Mouse (Mus musculus) lung, postnatal 4 days (tissue): ENCODE data around the gene Wbp4.
A peak's percentile ranks its signal among the peaks of the same experiment; 100 is the strongest.
"Not testable (repeated sequence)": the region's sequence is repeated elsewhere in the genome, so short reads cannot be mapped to it uniquely, and the experiment has no call there.

Source experiments
- DNase-seq, 2 experiments: peaks; one replicate each; pipeline ENCODE4 v3.0.0; 2021

Gene Wbp4

DNA sequence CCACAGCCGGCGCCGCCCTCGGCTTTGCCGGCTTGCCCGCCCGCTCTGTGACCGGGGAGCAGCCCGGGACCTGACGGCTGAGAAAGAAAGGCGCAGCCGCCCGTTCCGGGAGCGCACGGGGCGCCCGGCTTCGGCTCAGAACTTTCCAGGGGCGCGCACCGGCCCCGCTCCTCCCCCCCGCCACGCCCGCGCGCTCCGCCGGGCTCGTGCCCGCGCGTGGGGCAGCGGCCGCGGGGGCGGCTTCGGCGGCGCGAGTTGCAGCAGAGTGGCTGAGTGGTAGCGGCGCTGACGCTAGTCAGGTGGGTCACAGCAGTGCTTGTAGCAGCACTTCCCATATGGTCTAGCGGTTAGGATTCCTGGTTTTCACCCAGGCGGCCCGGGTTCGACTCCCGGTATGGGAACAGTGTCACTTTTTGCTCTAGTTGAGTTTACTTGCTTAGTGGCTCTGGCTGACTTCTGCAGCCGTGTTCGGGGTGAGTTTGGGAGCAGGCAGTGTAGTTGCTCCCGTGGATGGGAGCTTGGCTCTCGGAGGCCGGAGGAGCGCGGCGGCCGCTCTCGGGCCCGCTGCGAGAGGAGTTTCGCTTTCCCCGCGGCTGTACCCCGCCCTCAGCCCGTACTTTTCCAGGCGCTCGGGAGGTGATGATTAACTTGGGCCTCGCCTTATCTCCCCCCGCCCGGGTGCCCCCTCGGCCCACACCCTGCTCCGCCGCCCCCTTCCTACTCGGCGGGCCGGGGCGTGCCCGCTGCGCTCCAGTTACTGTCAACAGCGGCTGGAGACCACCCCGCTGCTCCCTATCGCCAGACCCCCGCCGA is at the start of gene Wbp4:
Gene Wbp4 (minus strand): TSS at position 182 of the 813 bp plus-strand sequence.
- DNase-seq = peak; percentile 95

DNA sequence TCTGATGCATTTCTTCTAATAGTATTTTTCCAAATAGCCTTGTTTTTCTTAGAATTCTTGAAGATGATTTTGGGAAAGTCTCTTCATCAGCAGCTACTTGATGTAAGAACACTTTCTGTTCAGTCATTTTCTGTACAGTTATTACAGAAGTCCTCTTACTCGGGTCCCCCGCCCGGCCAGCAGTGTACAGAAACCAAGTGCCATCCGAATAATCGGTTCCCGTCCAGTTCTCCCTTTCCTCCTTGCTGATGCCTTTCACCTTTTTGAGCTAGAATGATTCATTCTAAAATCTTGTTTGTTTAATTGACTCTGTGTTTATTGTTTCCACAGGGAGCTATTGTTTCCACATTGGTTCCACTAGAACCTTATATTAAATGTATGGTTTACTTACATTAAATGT is 49.4 kb upstream of the Wbp4 start:
- no peak for DNase-seq

DNA sequence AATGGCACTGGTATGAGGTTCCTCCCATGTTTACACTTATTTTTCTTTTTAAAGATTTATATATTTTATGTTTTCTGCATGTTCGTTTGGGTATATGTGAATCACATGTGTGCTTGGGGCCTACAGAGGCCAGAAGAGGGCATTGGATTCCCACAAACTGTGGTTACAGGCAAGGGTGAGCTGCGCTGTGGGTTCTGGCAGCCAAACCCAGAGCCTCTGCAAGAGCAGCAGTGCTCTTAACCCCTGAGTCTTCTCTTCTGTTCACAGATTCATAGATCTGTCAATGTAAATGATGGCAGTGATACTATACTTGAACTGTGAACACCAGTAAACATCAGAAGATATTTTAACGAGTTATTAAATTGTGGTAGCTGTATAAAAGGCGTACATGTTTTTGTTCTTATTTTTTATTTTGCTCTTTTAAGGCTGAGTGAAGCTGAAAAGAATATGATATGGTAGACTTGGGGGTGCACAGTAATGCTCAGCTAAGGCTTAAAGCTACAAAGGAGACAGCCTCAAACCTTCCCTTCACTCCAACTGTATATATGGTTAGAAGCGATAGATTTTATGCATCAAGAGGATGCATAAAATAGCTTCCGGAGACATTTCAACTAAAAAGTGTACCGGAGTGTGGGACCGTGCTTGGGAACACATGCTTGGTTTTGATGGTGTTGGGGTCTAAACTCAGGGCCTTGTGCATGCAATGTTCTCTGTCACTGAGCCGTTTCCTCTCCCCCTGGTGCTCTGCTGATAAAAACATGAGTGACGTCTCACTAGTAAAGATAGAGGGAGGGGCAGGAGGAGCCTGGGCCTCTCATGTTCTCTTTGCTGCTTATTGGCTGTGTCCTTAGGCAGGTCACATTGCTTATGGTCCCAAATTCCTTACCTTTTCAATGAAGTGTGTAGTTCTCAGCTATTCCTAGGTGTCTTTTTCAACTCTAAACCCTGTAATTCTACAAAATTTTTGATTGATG is 48.5 kb upstream of the Wbp4 start:
- DNase-seq = no peak

DNA sequence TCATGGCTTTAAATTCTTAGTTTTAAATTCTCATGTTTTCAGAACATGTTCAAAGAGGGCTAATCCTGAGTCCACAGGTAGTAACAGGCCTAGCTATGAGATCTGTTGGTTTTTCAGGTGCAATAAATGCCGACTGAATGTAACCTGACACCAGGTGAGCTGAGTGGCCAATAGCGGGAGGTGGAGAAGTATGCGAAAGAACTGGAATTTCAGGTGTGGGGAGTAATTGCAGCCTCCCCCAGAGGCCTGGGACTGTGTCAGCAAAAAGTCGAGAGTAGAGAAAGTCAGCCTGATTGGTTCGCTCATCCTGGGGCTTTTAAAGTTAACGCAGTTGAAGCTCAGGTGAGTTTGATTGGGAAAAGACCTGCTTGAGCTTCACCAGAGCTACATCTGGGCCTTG is 46.4 kb upstream of the Wbp4 start:
- DNase-seq = peak; percentile 65 to 77

DNA sequence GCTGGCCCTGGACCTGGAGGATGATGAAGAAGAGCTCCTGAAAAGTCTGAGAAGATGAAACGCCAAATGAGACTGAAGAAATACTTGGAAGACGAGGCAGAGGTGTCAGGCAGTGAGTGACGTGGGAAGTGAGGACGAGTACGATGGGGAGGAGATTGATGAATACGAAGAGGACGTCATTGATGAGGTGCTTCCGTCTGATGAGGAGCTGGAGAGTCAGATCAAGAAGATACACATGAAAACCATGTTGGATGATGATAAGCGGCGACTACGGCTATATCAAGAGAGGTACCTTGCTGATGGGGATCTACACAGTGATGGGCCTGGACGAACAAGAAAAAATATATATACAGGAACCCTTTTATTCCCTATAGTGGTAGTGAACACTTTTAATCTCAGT is 44.8 kb upstream of the Wbp4 start:
- DNase-seq = not testable (repeated sequence)

DNA sequence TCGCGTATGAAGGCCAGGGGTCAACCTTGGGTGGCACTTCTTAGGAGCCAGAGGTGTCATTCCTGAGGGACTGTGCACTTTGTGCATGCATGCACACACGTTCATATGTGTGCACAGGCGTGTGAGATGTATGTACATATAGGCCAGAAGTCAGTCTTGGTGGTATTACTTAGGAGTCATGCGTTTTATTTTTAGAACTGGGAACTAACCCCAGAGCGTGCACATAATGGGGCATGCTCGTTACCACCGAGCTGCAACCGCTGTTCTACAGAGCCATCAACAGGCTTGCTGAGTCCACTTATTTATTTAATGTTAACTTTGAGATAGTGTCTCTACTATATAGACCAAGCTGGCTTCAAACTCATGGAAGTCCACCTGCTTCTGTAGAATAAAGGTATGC is 41.1 kb upstream of the Wbp4 start:
- DNase-seq = no peak

DNA sequence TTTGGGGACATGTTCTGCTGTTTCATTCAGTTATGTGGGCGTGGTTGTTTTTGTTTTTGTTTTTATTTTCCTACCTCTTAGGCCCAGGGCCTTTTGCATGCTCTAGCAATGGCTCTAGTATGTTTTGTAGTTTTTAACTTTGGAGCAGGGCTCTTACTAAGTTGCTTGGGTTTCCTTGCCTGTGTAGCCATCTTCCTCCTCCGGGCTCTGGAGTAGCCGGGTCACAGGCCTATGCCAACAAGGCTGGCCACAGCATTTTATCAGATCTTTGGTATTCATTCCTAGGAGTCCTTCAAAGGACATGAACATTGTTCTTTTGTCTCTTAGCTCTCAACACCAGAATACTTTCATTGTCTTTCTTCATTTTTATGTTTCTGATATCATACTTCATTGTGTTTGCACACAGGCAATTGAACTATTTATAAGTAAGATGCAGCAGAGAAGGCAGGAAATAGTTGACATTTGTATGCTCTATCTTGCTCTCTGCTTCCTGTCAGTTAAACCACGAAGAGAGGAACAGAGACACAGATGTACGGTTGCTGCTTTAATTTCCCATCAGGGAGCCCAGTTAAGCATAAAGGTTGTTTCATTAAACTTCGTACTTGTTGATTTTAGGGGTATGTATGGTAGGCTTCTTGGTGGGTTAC is 40.3 kb upstream of the Wbp4 start:
- DNase-seq = no peak

DNA sequence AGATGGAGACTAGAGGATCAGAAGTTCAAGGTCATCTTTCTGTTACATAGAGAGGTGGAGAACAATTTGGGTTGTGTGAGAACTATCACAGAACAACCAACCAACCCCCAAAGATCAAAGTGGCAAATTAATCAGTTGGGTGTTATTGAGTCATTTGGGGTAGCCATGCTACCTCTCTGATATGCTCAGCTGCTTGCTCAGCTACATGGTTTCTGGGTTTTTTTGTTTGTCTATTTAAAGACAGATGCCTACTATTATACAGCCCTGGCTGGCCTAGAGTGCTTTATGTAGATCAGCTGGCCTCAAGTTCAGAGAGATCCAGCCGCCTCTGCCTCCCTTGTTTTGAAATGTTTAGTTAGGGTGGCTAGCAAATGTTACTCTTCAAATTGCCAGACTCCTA is 39.7 kb upstream of the Wbp4 start:
- DNase-seq = no peak

DNA sequence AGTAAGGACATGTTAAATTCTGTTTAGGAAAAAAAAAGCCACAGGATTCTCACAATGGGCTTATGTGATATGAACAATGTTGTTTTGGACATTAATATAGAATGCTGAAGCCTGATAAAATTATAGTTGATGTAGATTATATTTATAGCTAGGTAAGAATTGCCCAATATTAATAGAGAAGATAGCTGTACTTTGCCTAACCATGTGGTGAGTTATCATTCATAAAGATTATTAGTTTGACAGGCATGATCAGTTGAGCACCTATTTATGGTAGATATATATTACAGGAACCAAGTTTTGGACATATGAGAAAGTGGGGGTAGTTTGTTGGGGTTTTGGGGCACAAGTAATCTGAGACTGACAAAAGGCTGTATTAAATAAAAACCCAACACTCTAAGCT is 39.3 kb upstream of the Wbp4 start:
- DNase-seq = no peak

DNA sequence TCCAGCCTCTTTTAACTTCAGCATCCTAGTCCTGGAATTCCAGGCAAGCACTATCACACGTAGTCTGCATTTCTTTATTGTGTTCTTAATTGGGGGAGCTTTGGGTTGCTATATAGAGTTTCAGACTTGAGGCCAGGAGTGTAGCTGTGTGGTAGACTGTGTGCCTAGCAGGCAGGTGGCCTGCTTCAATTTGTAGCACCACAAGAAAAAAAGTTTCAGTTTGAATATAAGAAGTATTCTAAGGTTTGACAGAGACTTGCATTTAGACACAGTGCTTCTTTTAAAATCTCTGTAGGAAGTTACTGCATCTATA is 38.3 kb upstream of the Wbp4 start:
- no peak for DNase-seq

DNA sequence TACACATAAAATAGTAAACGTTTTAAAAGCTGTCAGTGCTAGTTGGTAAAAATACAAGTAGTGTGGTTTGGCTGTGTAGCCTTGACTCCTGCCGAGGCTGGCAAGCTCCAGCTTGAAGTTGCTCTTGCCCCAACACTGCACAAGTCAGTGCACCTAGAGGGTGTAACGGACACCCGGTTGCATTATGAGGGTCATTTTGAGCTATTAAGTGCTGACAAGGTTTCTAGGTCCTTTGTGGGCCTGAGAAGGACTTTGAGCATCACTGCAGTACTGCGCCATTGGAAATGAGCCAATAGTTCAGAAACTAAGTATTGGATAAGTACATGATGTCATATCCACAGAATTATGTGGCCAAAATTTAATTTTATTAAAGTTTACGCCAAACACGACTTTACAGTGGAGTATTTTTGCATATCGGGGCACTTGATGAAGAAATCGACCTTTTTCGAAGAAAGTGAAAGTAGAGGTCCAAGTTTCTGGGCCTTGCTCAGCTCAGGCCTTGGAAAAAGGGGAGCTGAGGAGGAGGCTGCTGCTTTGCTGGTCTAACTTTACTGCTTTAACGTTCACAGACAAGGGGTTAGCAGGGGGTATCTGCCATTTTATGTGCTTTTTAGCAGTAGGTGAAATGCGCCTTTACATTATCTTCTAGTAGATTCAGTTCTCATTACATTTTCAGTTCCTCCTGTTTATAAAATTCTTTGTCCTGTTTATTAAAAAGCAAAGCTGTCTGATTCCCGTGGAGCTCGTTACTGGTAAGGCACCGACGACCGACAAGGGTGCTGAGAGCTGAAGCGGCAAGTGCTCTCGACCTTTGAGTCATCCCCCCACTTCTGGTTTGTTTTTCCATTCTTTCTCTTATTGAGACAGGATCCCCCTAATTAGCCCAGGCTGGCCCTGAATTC is 37.7 kb upstream of the Wbp4 start:
- no peak for DNase-seq

DNA sequence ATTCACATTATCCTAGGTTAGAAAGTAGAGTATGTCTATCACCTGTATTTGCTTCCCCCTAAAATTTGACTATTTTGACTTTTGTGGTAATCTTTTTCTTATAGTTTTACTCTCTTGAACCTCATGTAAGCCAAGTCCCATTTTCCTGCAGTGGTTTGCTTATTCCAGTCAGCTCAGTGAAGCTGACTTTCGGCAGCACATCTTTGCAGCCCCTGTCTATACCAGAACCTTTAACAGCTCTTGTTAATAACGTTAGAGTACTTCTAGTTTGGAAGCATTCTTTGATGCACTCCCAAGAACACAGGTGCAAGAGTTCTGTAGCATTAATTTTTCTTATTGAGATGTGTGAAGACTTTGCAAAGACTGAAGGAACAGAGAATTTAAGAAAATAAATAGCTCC is 36.8 kb upstream of the Wbp4 start:
- DNase-seq = no peak

DNA sequence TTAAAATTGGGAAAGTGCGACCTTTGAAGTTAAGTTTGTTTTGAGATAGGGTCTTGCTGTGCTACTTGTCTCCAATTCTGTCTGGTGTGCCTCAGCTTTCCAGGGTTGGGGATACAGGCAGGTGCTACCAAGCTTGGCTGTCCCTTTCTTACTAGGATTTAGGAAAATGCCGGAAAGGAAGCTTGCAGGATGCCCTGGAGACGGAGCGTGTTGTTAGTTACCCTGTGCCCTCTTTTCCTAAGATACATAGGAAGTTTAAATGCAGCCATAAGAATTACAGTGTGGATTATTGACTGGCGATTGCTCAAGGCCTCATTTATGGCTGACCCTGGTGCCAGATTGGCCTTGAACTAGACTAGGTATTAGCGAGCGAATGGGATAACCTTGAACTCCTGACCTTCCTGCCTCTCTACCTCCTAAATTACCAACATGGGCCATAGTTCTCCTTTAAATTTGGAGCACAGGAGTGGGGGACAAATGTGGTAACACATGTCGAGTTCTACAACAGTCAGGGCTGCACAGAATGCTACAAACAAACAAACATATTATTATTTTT is 35.9 kb upstream of the Wbp4 start:
- no peak for DNase-seq

DNA sequence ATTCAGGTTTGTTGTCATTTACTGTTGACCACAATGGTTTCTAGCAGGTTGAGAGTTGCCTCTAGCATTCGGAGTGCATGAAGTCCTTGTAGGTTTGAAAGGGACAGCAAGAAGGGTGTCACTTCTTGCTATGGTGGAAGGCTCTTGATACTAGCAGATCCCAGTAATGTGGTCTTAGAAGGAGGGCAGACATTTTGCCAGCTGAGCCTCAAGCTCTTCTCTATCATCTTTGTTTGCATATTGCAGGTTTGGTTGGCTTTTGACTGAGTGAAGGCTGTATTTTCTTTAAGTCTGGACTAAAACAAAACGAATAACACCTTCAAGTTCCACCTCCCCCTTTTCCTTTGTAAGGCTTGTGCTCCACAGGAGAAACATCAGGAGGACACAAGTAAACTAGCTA is 35.4 kb upstream of the Wbp4 start:
- DNase-seq = no peak

DNA sequence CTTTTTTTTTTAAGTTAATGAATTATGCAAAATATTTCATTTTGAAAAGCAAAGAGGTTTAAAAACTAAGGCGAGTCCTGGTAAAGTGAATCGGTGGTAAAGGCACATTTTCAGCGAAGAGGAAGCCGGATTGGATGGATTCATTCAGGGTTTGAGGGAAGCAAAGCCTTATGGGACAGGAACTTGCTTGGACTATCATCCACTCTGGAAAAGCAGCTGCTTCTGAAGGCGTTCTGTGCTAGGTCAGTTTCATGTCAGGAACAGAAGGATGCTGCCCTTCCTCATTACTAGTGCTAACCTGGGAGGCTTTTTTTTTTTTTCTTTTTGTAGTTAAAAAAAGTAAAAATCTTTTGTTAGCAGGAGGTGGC is 34.9 kb upstream of the Wbp4 start:
- no peak for DNase-seq

DNA sequence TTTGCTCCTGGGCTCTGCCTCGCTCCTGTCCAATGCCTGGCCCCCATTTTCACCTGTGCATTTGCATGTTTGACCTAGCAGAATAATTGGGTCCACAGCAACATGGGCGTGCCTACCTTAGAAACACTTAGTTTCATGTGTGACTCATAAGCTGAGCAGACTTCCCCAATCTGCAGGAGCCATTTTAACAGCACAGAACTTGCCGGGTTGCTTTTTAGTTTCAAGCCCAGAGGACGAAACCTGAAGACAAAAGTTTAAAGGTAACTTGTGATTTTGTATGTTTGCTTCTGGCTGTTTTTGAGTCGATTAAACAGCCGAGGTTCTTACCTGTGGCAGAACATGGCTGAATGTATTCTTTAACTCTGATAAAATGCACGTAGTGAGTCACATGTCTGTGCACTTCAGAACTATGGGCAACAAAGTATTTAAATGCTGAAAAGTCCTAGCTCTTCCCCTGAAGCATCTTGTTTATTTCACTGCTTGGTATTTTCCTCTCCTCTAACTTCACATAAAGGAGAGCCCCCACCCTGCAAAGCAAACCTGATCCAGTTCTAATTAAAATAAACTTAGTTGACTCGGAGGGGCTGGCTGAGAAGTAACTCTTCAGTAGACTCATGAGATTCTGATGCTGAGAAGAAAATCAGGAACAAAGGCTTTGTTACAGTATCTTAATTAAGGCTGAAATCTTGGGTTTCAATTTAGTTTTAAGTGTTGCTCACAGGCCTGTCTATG is 34.4 kb upstream of the Wbp4 start:
- DNase-seq = peak; percentile 37 to 63

DNA sequence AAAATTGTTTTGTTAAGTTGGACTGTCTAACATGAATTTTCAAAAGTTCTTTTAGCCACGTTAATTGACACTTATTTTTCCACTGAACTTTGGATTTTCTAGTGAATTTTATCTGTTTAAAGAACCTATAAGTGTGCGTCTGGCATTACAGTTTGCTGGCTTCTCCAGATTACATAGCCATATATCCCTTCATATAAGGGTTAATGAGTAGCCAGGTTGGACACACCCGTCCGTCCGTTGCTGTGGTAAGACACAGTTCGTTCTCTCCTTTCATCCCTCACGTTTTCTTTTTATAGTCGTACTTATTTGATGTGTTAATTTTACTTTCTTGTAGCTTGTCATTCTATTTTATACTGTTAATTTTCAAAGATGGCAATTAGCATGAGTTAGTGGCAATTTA is 33.8 kb upstream of the Wbp4 start:
- no peak for DNase-seq

DNA sequence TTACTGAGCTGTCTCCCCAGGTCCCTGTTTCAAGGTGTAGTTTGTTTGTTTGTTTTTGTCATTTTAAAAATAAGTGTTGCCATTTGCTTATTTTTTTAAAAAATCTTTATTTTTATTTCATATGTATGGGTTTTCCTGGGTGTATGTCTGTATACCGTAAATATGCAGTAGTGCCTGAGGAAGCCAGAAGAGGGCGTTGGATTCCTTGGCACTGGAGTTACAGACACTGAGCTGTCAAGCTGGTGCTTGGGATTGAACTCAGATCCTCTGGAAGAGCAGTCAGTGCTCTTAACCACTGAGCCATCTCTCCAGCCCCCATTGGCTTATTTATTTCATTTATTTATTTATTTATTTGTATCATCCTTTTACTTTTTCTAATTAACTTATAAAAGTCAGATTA is 32.6 kb upstream of the Wbp4 start:
- DNase-seq = no peak

DNA sequence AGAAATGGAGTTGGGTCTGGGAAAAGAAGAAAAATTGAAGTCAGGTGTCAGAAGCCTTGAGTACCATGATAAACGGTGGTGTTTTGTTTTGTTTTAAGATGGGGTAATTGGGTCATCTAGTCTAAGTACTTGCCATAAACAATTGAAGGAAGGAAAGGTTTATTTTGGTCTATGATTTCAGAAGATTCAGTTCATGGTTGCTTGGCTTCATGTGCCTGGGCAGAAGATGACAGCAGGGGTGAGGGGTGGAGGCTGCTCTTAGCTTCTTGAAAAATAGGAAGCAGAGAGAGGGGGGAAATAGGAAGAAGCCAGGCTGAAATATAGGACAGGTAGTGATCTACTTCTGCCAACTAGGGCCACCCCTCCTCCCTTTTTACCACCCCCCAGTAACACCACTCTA is 30.2 kb upstream of the Wbp4 start:
- DNase-seq = no peak

DNA sequence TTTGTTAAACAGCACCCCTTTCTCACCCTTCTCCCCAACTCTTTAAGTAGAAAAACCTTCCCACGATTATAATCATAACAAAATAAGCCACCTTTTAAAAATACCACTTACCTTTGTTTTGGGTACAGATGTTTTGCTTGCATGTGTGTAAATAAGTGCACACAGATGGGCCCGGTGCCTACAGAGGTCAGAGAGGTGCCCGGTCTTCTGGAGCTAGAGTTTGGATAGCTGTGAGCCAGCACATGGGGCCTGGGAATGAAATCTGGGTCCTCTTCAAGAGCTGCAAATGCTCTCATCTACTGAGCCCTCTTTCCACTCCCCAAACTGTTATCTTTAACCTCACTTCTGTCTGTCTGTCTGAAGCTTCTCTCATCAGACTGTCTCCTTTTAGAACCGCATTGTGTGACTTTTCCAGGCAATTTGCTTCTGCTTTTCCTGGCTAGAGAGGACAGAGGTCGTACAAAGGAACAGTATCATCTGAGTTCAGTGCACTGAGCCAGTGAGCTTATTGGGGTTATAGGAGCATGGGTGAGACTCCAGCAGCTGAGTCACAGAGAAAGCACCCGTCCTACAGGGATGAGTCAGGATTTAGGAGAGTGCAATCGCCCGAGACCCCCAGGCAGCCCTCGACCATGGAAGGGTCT is 27.5 kb upstream of the Wbp4 start:
- no peak for DNase-seq

DNA sequence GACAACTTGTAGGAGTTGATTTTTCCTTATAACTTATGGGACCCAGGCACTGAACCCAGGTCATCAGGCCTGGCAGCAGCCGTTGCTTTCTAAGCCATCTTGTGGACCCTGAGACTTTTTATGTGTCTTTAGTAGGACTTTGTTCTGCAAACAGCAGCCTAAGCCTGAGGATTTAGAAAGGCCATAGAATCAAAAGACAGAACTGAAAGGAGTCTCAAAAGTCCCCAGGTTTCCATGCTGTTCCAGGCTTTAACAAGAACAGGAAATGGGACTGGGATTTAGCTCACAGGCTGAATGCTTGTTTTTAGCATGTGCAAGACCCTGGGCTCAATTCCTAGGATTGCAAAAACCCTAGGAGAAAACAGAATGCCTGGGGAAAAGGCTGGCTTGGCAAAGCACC is 26.5 kb upstream of the Wbp4 start:
- DNase-seq = no peak
